Mouse (Mus musculus) ES-E14 (cell line): Measurements from ENCODE around the gene Pbx3.

Experiments
- CHD2 ChIP-seq: IDR thresholded peaks from 2 replicates; pipeline ENCODE4 v1.6.1; 2014; ENCODE audit warnings: mild to moderate bottlenecking, low read depth, low read length, inconsistent platforms
- MAFK ChIP-seq: IDR thresholded peaks from 2 replicates; pipeline ENCODE4 v1.6.1; 2014; ENCODE audit warnings: mild to moderate bottlenecking, low read depth, low read length, inconsistent platforms; ENCODE audit not compliant: insufficient read depth
- ZC3H11A ChIP-seq: IDR thresholded peaks from 2 replicates; pipeline ENCODE4 v1.6.1; 2012; ENCODE audit warnings: low read depth, mild to moderate bottlenecking, inconsistent platforms, low read length, borderline replicate concordance
- ZNF384 ChIP-seq: IDR thresholded peaks from 2 replicates; pipeline ENCODE4 v1.6.1; 2012; ENCODE audit warnings: low read depth, low read length, inconsistent platforms

DNA sequence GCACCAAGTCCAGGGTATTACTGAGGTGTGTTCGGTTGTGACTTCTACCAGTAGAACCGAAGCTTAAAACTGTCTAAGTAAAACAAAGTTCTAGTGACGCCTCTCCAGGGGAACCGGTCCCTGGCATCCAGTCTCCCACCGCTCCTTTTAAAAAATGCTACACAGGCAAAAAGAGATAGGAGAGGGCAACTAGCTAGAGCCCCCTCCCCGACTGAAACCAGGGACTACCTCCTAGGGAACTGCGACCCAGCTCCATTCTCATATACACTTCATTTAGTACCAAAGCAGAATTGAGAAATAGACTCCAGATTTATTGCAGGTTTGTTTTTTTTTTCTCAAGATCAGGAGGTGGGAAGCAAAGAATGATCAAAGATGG is 2.6 kb downstream of the Pbx3 start:
- TF ChIP-seq MAFK (no peak), ZC3H11A (no peak), CHD2 (no peak), ZNF384 (no peak)
